Mouse (Mus musculus) neutrophil, adult 5-6 weeks (primary cell): ENCODE measurements around the gene Slf1. TPM values are rescaled to one million over a fixed set of nuclear protein-coding genes. Genes with fewer than 3 reads are reported as not detected.

Source experiments
- ATAC-seq: fragments of 151-379, 151-347 bp; 2 replicates; pipeline ENCODE4 v1.8.0; 2017; ENCODE audit warnings: mild to moderate bottlenecking, moderate TSS enrichment; ENCODE audit not compliant: insufficient number of reproducible peaks, poor library complexity, low FRiP score, severe bottlenecking; ENCODE audit errors: extremely low read depth
- total RNA-seq: library from RNA; stranded (forward); fragments of 200-1000 nt; gene quantifications from 2 replicates; pipeline ENCODE4 v1.2.3, GENCODE M21; 2017

Gene Slf1
- total RNA-seq, 1 experiment from 2014 or later = 28.0 TPM

DNA sequence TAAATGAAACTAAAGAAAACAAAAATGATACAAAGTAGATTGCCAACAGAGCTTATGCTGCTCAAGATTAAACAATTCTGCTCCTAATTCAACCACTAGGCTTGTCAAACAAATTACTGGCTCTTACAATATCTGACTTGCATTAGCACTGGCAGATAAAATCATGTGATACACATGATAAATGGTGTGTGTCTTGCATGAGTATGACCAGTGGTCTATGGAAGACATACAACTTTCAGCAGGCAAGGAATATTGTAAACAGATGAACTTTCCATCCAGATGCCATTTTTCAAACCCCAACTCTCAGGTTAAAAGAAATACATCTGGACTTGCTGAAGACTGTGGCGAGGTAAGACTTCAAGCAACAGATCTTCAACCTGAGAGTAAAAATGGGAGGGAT, 131.6 kb downstream of the Slf1 start:
- ATAC-seq = no peak

DNA sequence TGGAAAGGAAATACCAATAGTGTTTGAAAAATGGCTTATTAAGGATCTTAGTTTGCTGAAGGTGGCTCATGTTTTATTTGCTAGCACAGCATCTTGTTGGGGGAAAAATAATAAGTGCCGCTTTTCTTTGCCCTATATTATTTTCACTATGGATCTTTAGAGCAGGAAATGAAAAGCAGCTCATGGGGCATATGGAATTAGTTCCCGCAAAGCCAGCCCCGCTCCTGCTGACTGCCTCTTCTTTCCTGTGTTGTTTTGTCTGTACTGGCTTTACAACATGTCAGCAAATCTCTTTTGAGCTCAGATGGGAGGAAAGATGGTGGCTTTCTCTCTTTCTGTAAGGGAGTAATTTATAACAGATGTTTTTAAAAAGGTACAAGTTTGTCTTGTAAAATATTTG, 132.6 kb downstream of the Slf1 start:
- no peak for ATAC-seq

Other genes starting within 250 kb of the Slf1 start
- 3.2 and 5.0 TPM in 2 replicates for gene 2210408I21Rik, start 67 bp upstream of the Slf1 start, total RNA-seq